Mouse (Mus musculus): ENCODE measurements at regions not wholly inside any gene's neighbourhood (a gene's known extent, or its start where the extent isn't known, plus 50 kb on each side); places are given as distances from the start of the nearest gene placed in this dataset.

DNA sequence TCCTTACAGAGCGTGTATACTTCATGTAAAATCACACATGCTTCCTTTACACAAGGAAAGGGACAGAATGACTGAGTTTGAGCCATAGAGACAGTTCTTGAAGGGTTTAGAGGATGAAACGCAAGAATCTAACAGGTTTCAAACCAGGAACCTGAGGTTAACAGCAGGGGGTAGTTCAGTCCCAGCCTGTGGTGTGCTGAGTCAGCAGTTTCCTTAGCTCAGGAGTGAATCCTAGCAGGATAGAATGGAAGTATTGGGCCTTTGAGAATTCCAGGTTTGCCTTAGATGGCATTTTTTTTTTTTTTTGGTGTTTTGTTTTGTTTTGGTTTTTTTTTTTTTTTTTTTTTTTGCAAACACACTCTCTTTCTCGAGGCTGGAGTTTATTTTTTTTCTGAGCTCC, 295.5 kb downstream of the Pmp22 start:
- TF ChIP-seq POLR2A (IDR thresholded peaks at IDR 0.05; ENCODE audit: extremely low read depth, insufficient read depth, low read length) (no peak), CTCF (IDR thresholded peaks at IDR 0.05; ENCODE audit: low read depth, low read length) (no peak)
